Mouse (Mus musculus) erythroblast, adult 5-6 weeks (primary cell): ENCODE results near the gene Plekha6. TPM values are rescaled to one million over a fixed set of nuclear protein-coding genes. Genes with fewer than 3 reads are reported as not detected.

Source experiments
- ATAC-seq: replicated peaks from 2 replicates; pipeline ENCODE4 v1.8.0; 2016; ENCODE audit warnings: moderate number of reproducible peaks, mild to moderate bottlenecking, moderate TSS enrichment, inconsistent platforms; ENCODE audit not compliant: poor library complexity, low FRiP score, severe bottlenecking
- total RNA-seq, 2 experiments: library from RNA; stranded (forward) in 1 of 2; stranded (reverse) in 1 of 2; fragments of 150-400 nt in 1 of 2; fragments of 200-764, 138-1000 nt in 1 of 2; gene quantifications; 2 replicates each; pipeline versions ENCODE4 v1.2.3 to v1.2.4; 2015 to 2017; ENCODE audit warnings: low replicate concordance in 2 of 2

The Plekha6 gene
- total RNA-seq, 2 experiments from 2014 or later: 0.68 TPM; not detected in 1

DNA sequence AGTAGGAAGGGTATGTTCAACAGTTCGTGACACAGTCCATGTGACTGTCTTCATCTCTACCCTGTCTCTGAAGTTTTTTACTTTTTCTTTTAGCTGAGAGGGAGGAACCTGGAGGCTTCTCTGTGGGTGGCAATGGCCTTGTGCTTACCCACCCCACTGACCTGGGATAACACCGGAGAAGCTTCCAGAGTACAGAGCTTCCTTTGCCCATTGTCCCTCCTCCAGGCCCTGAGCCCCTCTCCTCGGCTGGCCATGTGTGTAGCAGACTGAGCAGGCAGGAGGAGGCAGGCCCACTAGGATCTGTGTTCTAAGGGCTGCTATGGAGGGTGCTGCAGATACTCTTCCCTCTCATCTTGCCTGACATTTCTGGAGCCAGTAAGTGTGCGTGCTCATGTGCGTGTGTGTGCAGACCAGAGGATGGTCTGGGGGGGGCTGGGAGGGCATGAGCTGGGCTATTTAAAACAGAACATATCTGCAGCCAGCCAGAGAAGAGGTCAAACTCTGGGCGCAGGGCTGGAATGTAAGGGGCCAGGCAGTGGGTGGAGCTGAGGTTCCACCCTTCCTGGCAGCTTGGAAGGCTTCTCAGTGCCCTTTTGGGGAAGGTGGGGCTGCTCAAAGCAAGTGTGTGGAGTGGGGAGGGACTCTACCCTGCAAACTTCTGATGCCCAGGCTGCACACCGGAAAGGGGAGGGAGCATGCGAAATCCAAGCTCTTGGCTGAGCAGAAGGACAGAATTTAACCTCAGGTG, 72.9 kb downstream of the Plekha6 start:
- no peak for ATAC-seq

DNA sequence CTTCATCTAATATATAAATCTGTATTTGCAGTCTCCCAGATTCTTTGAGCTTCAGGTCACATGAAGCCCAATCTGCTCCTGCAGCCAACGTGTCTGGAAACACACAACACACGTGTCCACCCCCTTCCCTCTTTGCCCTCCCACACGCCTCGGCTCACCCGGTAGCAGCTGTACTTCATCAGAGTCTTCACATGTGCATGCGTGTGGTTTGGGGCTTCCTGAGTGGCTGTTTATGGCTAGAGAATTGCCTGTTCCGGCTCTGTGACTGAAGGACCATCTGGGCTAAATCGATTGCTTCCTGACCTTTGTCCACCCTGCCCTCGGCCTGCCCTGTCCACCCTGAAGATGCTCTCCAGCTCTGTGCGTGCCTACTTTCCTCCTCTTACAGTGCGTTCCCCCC, 73.7 kb downstream of the Plekha6 start:
- no peak for ATAC-seq

DNA sequence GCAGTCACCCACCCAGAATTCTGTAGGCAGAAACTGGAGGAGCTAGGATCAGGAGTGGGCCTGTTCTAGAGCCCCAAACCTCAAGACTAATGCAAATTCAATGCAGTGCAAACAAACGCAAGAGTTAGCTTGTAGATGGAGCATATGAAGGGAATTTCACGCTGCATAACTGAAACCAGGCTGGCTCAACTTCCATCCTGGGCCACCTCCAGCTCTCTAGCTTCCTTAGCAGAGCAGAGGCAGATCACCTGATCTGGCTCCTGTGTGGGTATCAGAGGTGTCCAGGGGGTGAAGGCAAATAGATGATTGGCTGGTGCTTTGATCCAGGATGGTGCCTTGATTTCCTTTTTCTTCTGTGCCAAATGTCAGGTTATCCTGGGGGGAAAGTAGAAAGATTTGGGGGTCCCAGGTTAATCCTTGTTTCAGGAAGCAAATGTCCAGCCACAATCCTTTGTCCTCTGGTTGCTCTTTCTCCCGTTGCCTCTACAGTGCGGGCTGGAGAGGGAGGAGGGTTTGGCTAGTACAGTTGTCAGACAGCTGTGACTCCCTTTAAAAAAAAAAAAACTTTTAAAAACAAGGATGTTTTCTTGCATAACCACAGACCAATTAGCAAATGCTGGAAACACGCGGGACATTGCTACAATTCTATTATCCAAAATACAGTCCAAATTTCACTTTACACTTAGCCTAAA, 75.3 kb downstream of the Plekha6 start:
- ATAC-seq: no peak

DNA sequence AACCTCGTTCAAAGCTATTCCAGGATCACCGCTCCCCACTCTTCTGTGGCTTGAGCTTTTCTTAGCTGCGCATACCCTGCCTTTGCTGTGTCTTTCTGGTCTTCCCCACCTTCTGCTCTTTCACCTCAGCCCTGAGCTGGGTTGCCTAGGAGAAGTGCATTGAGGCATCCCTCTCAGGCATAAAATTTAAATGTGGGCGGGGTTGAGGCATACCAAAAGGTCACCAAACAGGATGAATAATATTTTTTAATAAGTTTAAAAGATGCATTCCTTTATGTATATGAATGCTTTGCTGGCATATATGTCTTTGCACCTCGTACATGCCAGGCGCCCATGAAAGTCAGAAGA, 75.8 kb downstream of the Plekha6 start:
- no peak for ATAC-seq

DNA sequence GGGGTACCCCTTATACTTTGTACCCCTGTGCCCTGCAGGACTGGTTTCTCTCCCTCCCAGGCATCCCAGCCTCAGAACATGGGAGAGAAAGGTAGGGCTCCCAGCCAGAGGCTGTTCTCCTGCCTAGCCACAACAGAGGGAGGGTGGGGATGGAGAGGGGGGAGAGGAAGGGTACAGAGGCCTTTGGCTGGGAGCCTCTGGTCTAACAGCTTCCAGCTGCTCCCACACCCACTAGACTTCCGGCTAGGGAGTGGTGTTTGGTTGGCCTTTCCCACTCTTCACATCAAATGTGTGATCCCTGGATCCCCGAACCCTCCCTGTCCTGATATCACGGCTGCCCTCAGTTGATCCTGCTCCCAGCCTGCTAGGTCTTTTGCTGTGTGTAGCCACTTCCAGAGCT, 76.9 kb downstream of the Plekha6 start:
- no peak for ATAC-seq

- ATAC-seq: peak; percentile 63
Measured at GRCm38 (mm10) chr1:133244668-133245067, 80.7 kb downstream of the Plekha6 start.

GRCm38 (mm10) chr1:133245690-133246619, 81.9 kb downstream of the Plekha6 start:
- peak; percentile 58 for ATAC-seq

DNA sequence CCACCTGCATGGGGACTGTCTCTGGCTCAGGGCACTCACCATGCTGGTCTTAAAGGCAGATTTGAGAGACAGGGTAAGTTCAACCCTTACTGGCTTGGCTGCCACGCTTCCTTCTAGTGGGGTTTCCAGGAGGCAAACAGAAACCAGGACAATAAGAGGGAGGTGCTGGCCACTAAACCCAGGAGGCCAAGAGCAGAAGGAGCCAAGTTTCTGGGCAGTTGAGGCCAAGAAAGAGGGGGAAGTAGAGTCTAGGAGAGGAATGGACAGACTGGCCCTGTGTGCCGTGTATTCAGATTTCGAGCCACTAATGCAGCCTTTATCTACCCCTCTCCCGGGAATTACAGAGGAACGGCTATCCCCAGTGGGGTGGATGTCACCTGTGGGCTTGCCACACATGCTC, 83.2 kb downstream of the Plekha6 start:
- no peak for ATAC-seq

- no peak for ATAC-seq
Measured at GRCm38 (mm10) chr1:133250761-133251160, 86.8 kb downstream of the Plekha6 start.

GRCm38 (mm10) chr1:133251625-133252034, 87.6 kb downstream of the Plekha6 start:
- ATAC-seq: no peak

DNA sequence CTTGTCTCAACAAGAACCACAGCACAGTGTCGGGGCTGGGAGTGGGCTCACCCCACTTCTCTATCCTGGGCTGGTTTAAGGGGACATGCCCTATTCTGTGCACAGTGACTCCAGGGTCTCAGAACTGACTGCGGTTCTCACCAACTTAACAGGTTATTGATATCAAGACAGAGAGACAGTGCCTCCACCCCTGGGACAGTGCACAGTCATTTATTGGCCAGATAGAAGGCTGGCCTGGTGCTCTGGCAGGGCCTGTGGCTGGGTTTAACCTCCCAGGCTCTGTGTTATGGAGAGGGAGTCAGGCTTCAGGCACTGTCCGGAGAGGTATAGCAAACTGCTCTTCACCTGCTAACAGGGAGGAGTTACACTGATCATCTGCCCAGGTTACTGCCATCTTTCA, 88.2 kb downstream of the Plekha6 start:
- no peak for ATAC-seq

GRCm38 (mm10) chr1:133252801-133253531, 89.0 kb downstream of the Plekha6 start:
- ATAC-seq: no peak

- no peak for ATAC-seq
Measured at GRCm38 (mm10) chr1:133253532-133253866, 89.5 kb downstream of the Plekha6 start.

GRCm38 (mm10) chr1:133254226-133254625, 90.2 kb downstream of the Plekha6 start:
- ATAC-seq: no peak

DNA sequence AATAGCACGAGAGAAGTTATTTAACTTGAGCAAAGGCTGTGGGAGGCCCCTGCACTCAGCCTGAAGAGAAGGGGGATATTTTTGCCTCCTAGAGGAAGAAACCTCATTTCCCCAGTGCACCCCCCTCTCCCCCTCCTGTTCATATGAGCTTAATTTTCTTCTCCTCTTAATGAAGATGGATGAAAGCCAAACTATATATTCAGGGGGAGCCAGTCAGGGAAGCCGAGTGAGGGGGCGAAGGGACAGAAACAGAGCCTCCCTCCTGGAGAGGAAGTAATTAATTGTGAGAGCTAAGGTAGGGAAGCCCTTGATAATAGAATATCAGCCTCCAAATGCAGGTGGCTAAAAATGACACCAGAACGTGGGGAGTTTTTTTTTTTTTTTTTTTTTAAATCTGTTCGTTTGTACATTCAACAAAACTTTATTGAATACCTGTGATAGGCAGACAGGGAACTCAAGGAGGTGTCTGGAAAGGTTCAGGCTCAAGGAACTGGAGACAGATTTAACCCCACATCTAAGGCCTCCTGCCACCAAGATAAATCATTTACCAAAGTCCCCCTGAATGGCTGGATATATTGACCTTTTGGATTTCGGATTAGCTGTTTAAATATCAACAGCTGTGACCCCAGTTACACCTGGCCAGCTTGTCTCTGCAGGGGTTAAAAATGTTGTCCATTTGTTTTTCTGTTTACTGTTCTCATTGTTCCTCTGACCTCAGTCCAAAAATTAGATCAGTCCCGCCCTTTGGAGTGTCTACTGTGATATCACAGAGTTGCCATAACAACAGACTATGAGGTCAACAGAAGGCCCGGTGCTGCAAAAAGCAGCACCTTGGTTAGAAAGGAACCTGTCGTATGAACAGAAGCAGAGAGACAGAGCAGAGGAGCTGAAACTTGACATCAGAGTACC, 91.1 kb downstream of the Plekha6 start:
- ATAC-seq: no peak

- ATAC-seq: no peak
Measured at GRCm38 (mm10) chr1:133255776-133256175, 91.8 kb downstream of the Plekha6 start.

DNA sequence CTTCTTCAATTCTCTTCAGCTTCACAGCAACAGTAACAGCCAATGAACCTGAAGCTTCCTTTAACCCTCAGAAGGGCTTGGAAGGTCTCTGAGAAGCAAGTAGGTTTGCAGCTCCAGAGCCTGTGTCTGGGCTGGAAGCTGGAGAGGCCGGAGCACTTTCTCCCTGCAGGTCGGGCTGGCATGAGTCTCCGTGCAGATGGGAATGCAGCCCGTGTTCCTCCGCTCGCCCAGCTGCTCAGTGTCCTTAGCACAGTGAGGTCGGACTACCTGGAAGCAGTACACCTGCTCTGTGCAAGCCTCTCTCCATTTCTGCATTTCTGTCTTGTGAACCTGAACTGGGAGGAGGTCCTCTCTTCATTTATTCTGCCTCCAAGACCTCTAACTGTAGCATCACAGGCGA, 92.3 kb downstream of the Plekha6 start:
- no peak for ATAC-seq

- ATAC-seq: no peak
Measured at GRCm38 (mm10) chr1:133258694-133259093, 94.7 kb downstream of the Plekha6 start.

GRCm38 (mm10) chr1:133262628-133263027, 98.6 kb downstream of the Plekha6 start:
- no peak for ATAC-seq
